Comparison of ENCODE assay signal across 18 mouse cellular contexts in genomic region chr19:40310410-40311130, GRCm38 (mm10).
"Had no signal": no experiment of that assay in that cellular context is flagged by ENCODE, and none has a peak within 500 bp of the region (broad histone marks: within the 10 kb centered on the region; RNA-seq: fewer than 3 reads in every experiment).

No protein-coding gene starts in this region.

- DNase-seq: lung, adult 18-20 months; lung, embryonic 14.5 days; lung, postnatal 10 days; lung, postnatal 4 days; retina, postnatal 1 day; right cerebral cortex, adult 18-20 months; right cerebral cortex, postnatal 25 days; right cerebral cortex, postnatal 4 days; spleen, adult 18-20 months; thymus, adult 18-20 months; thymus, postnatal 14 days; thymus, postnatal 36 days had no signal

- H3K9me3 ChIP-seq: midbrain, embryonic 10.5 days; midbrain, embryonic 12.5 days; midbrain, embryonic 15.5 days; neural tube, embryonic 13.5 days; neural tube, embryonic 15.5 days had no signal

- H3K4me2 ChIP-seq: lung, embryonic 14.5 days; midbrain, embryonic 12.5 days; midbrain, embryonic 15.5 days; neural tube, embryonic 13.5 days; neural tube, embryonic 15.5 days had no signal

- H3K27ac ChIP-seq: midbrain, embryonic 10.5 days; midbrain, embryonic 12.5 days; midbrain, embryonic 15.5 days; neural tube, embryonic 13.5 days; neural tube, embryonic 15.5 days had no signal

- H3K4me3 ChIP-seq: midbrain, embryonic 10.5 days; midbrain, embryonic 12.5 days; midbrain, embryonic 15.5 days; myocyte; neural tube, embryonic 13.5 days; neural tube, embryonic 15.5 days had no signal

- ATAC-seq: midbrain, embryonic 15.5 days had no signal

- H3K27me3 ChIP-seq: midbrain, embryonic 12.5 days; midbrain, embryonic 15.5 days; neural tube, embryonic 13.5 days; neural tube, embryonic 15.5 days had no signal

- H3K4me1 ChIP-seq: midbrain, embryonic 12.5 days; midbrain, embryonic 15.5 days; neural tube, embryonic 13.5 days; neural tube, embryonic 15.5 days had no signal

- H3K9ac ChIP-seq: lung, embryonic 14.5 days; midbrain, embryonic 12.5 days; midbrain, embryonic 15.5 days; neural tube, embryonic 13.5 days; neural tube, embryonic 15.5 days had no signal
